Mouse (Mus musculus): Measurements from ENCODE around the gene Nufip2. TPM values are rescaled to one million over a fixed set of nuclear protein-coding genes. Genes with fewer than 3 reads are reported as not detected.
A peak's percentile ranks its signal among the peaks of the same experiment; 100 is the strongest.
"Not testable (repeated sequence)": the region's sequence is repeated elsewhere in the genome, so short reads cannot be mapped to it uniquely, and the experiment has no call there.

Nufip2 gene
- polyA plus RNA-seq, 1 experiment from 2014 or later = 5.9 TPM

GRCm38 (mm10) chr11:77737289-77737688 is 51.3 kb downstream of the Nufip2 start:
- Histone ChIP-seq H3K27me3 (ENCODE audit: control insufficient read depth, insufficient read depth, low read length) (no peaks in the 10 kb centered on the region), H3K4me1 (replicated peaks; ENCODE audit: control insufficient read depth, insufficient read depth, low read length) (no peaks in the 10 kb centered on the region), H3K4me3 (replicated peaks; ENCODE audit: low read length) (no peak overlapping the region), H3K9me3 (ENCODE audit: control insufficient read depth, low read length) (no peaks in the 10 kb centered on the region), H3K9ac (no peak overlapping the region), H3K27ac (no peak overlapping the region), H3K36me3 (replicated peaks; ENCODE audit: control insufficient read depth, insufficient read depth) (no peaks in the 10 kb centered on the region), H3K4me2 (replicated peaks) (no peak overlapping the region)
- ATAC-seq (ENCODE audit: low FRiP score) (no peak), DNase-seq (ENCODE audit: low spot score) (peak; percentile 88)
- under 1% methylated on average over 6 of the region's 6 CpGs for WGBS

DNA sequence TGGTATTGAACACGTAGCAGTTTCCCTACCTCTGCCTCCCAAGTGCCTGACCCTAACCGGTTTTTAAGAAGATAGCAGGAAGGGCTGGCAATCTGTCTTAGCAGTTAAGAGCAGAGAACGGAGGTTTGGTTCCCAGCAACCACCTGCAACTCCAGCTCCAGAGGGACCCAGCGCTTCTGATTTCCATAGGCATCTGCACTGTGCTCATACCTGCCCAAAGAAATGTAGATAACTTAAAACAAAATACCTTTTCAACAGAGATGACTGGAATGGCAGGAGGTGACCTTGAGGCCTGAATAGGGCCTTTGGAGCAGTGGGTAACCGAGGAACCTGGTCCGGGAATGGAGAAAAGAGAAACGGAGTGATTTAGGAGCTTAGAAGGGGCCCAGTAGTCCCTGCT is 52.6 kb downstream of the Nufip2 start:
- Histone ChIP-seq H3K4me2 (replicated peaks) (no peak overlapping the region), H3K36me3 (replicated peaks; ENCODE audit: control insufficient read depth, insufficient read depth) (no peaks in the 10 kb centered on the region), H3K4me3 (replicated peaks; ENCODE audit: low read length) (no peak overlapping the region), H3K27ac (no peak overlapping the region), H3K9me3 (ENCODE audit: control insufficient read depth, low read length) (no peaks in the 10 kb centered on the region), H3K9ac (no peak overlapping the region), H3K27me3 (ENCODE audit: control insufficient read depth, insufficient read depth, low read length) (no peaks in the 10 kb centered on the region), H3K4me1 (replicated peaks; ENCODE audit: control insufficient read depth, insufficient read depth, low read length) (no peaks in the 10 kb centered on the region)
- WGBS = 47% methylated on average over 7 of the region's 7 CpGs
- ATAC-seq (ENCODE audit: low FRiP score) = no peak
- no peak for DNase-seq (ENCODE audit: low spot score)

- DNase-seq (ENCODE audit: low spot score) = no peak
- WGBS = 35% methylated on average over 6 of the region's 6 CpGs
These were observed 58.0 kb downstream of the Nufip2 start for GRCm38 (mm10) chr11:77743966-77744365.

DNA sequence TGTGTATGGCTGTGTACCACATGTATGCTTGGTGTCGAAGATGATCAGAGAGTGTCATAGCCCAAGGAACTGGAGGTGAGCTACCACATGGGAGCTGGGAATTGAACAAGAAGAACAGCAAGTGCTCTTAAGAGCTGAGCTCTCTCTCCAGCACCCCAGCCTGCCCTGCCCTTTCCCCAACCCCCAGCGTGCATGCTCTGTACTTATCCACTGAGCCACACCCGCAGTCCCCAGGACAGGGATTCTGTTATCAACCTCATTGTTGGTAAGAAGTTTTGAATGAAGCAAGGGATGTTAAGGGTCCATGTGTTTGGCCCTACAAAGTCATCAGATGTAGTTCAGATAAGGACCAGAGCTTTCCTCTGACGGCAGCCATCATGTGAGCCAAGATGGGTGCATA is 60.7 kb downstream of the Nufip2 start:
- no peaks in the 10 kb centered on the region for H3K9me3 ChIP-seq (ENCODE audit: control insufficient read depth, low read length)
- no peak for ATAC-seq (ENCODE audit: low FRiP score)

More at GRCm38 (mm10) chr11:77743966-77744365, 58.0 kb downstream of the Nufip2 start:
- H3K9me3 ChIP-seq (ENCODE audit: control insufficient read depth, low read length) = no peaks in the 10 kb centered on the region
- no peaks in the 10 kb centered on the region for H3K36me3 ChIP-seq (replicated peaks; ENCODE audit: control insufficient read depth, insufficient read depth)
- H3K4me3 ChIP-seq (replicated peaks; ENCODE audit: low read length) = no peak overlapping the region
- no peak overlapping the region for H3K27ac ChIP-seq
- H3K4me2 ChIP-seq (replicated peaks) = no peak overlapping the region
- ATAC-seq (ENCODE audit: low FRiP score) = no peak
- no peaks in the 10 kb centered on the region for H3K27me3 ChIP-seq (ENCODE audit: control insufficient read depth, insufficient read depth, low read length)
- H3K4me1 ChIP-seq (replicated peaks; ENCODE audit: control insufficient read depth, insufficient read depth, low read length) = no peaks in the 10 kb centered on the region
- H3K9ac ChIP-seq = no peak overlapping the region

GRCm38 (mm10) chr11:77747103-77747502 is 61.1 kb downstream of the Nufip2 start:
- not testable (repeated sequence) for ATAC-seq (ENCODE audit: low FRiP score); H3K9ac ChIP-seq; H3K27me3 ChIP-seq (ENCODE audit: control insufficient read depth, insufficient read depth, low read length); H3K9me3 ChIP-seq (ENCODE audit: control insufficient read depth, low read length); H3K4me2 ChIP-seq (replicated peaks); DNase-seq (ENCODE audit: low spot score); H3K4me3 ChIP-seq (replicated peaks; ENCODE audit: low read length); H3K36me3 ChIP-seq (replicated peaks; ENCODE audit: control insufficient read depth, insufficient read depth); H3K27ac ChIP-seq; H3K4me1 ChIP-seq (replicated peaks; ENCODE audit: control insufficient read depth, insufficient read depth, low read length)
- 93% methylated on average over 13 of the region's 15 CpGs for WGBS

More for the DNA sequence above, 60.7 kb downstream of the Nufip2 start:
- 93% methylated on average over 4 of the region's 4 CpGs for WGBS
- Histone ChIP-seq H3K4me2 (replicated peaks) (no peak overlapping the region), H3K27me3 (ENCODE audit: control insufficient read depth, insufficient read depth, low read length) (no peaks in the 10 kb centered on the region), H3K4me1 (replicated peaks; ENCODE audit: control insufficient read depth, insufficient read depth, low read length) (no peaks in the 10 kb centered on the region), H3K9ac (no peak overlapping the region), H3K4me3 (replicated peaks; ENCODE audit: low read length) (no peak overlapping the region), H3K36me3 (replicated peaks; ENCODE audit: control insufficient read depth, insufficient read depth) (no peaks in the 10 kb centered on the region), H3K27ac (no peak overlapping the region)
- DNase-seq (ENCODE audit: low spot score) = no peak

- Histone ChIP-seq H3K27me3 (ENCODE audit: control insufficient read depth, insufficient read depth, low read length) (no peaks in the 10 kb centered on the region), H3K4me3 (replicated peaks; ENCODE audit: low read length) (no peak overlapping the region), H3K9me3 (ENCODE audit: control insufficient read depth, low read length) (no peaks in the 10 kb centered on the region), H3K36me3 (replicated peaks; ENCODE audit: control insufficient read depth, insufficient read depth) (no peaks in the 10 kb centered on the region), H3K4me1 (replicated peaks; ENCODE audit: control insufficient read depth, insufficient read depth, low read length) (no peaks in the 10 kb centered on the region), H3K4me2 (replicated peaks) (no peak overlapping the region), H3K27ac (no peak overlapping the region), H3K9ac (no peak overlapping the region)
- 83% methylated on average over 5 of the region's 5 CpGs for WGBS
- ATAC-seq (ENCODE audit: low FRiP score) (no peak), DNase-seq (ENCODE audit: low spot score) (no peak)
These were observed 63.0 kb downstream of the Nufip2 start for GRCm38 (mm10) chr11:77748996-77749395.

DNA sequence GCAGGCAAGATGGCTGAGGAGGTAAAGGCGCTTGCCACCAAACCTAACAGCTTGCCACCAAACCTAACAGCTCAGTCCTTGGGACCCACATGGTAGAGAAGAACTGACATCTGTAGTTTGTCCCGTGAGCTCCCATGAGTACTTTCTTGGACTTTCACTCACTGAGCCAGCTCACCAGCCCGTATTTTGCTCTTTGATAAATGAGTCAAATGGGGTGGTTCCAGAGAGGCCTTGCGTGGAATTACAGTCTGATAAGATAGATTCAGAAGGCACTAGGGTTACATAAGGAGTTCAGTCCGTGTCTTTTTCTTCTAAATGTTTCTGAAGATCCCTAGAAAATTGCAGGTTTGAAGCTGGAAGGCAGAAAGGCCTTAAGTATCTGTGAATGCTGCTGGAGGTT is 66.6 kb downstream of the Nufip2 start:
- no peaks in the 10 kb centered on the region for H3K4me1 ChIP-seq (replicated peaks; ENCODE audit: control insufficient read depth, insufficient read depth, low read length)
- H3K9ac ChIP-seq = no peak overlapping the region
- H3K27me3 ChIP-seq (ENCODE audit: control insufficient read depth, insufficient read depth, low read length) = no peaks in the 10 kb centered on the region
- H3K4me3 ChIP-seq (replicated peaks; ENCODE audit: low read length) = no peak overlapping the region
- no peaks in the 10 kb centered on the region for H3K36me3 ChIP-seq (replicated peaks; ENCODE audit: control insufficient read depth, insufficient read depth)
- no peak overlapping the region for H3K4me2 ChIP-seq (replicated peaks)
- DNase-seq (ENCODE audit: low spot score) = no peak
- H3K27ac ChIP-seq = no peak overlapping the region
- ATAC-seq (ENCODE audit: low FRiP score) = no peak
- H3K9me3 ChIP-seq (ENCODE audit: control insufficient read depth, low read length) = no peaks in the 10 kb centered on the region
- whole genome bisulfite sequencing = 82% methylated on average over 5 of the region's 5 CpGs

- H3K4me2 ChIP-seq (replicated peaks) = no peak overlapping the region
- H3K27me3 ChIP-seq (ENCODE audit: control insufficient read depth, insufficient read depth, low read length) = no peaks in the 10 kb centered on the region
- H3K36me3 ChIP-seq (replicated peaks; ENCODE audit: control insufficient read depth, insufficient read depth) = no peaks in the 10 kb centered on the region
- no peaks in the 10 kb centered on the region for H3K4me1 ChIP-seq (replicated peaks; ENCODE audit: control insufficient read depth, insufficient read depth, low read length)
- no peak overlapping the region for H3K9ac ChIP-seq
- ATAC-seq (ENCODE audit: low FRiP score) (no peak), DNase-seq (ENCODE audit: low spot score) (no peak)
- no peaks in the 10 kb centered on the region for H3K9me3 ChIP-seq (ENCODE audit: control insufficient read depth, low read length)
- H3K27ac ChIP-seq = no peak overlapping the region
- no peak overlapping the region for H3K4me3 ChIP-seq (replicated peaks; ENCODE audit: low read length)
- 86% methylated on average over 3 of the region's 3 CpGs for WGBS
These were observed 67.5 kb downstream of the Nufip2 start for GRCm38 (mm10) chr11:77753469-77753868.

DNA sequence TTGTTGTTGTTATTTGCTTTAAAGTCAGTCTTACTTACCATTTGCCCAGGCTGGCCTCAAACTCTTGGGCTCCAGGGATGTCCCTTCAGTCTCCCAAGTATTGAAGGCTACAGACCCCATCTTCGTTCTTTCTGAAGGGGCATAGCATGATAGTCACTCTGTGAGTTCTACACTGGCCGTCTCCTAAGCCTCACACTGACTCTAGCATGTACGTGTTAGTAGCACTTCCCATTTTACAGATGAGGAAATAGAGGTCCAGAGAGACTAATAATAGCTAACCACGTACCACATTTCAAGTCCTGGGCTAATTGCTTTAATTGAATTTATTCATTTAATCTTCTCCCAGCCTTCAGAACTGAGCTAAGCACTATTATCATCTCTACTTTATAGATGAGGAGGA is 74.1 kb downstream of the Nufip2 start:
- no peak overlapping the region for H3K4me3 ChIP-seq (replicated peaks; ENCODE audit: low read length)
- 92% methylated on average over 4 of the region's 4 CpGs for WGBS
- no peak overlapping the region for H3K27ac ChIP-seq
- no peak overlapping the region for H3K4me2 ChIP-seq (replicated peaks)
- peaks cover 17% of the 10 kb centered on the region for H3K4me1 ChIP-seq (replicated peaks; ENCODE audit: control insufficient read depth, insufficient read depth, low read length)
- ATAC-seq (ENCODE audit: low FRiP score) = no peak
- H3K36me3 ChIP-seq (replicated peaks; ENCODE audit: control insufficient read depth, insufficient read depth) = no peaks in the 10 kb centered on the region
- no peaks in the 10 kb centered on the region for H3K9me3 ChIP-seq (ENCODE audit: control insufficient read depth, low read length)
- no peaks in the 10 kb centered on the region for H3K27me3 ChIP-seq (ENCODE audit: control insufficient read depth, insufficient read depth, low read length)
- no peak for DNase-seq (ENCODE audit: low spot score)
- no peak overlapping the region for H3K9ac ChIP-seq

Data from hindbrain, embryonic 14.5 days (tissue).